Mouse (Mus musculus): ENCODE data around the gene Ppp1r14a. TPM values are rescaled to one million over a fixed set of nuclear protein-coding genes. Genes with fewer than 3 reads are reported as not detected.
A peak's percentile ranks its signal among the peaks of the same experiment; 100 is the strongest.

Gene Ppp1r14a
- total RNA-seq, 2 experiments from 2014 or later: 3.8 to 4.5 TPM

GRCm38 (mm10) chr7:29259781-29260730 is 29.1 kb upstream of the Ppp1r14a start:
- no peak overlapping the region for H3K4me3 ChIP-seq
- intact Hi-C loops (cut with DNase I): no loop called here
- no peak overlapping the region for H3K27ac ChIP-seq
- DNase-seq: no peak
- no peak for TF ChIP-seq CTCF (IDR thresholded peaks at IDR 0.05)

DNA sequence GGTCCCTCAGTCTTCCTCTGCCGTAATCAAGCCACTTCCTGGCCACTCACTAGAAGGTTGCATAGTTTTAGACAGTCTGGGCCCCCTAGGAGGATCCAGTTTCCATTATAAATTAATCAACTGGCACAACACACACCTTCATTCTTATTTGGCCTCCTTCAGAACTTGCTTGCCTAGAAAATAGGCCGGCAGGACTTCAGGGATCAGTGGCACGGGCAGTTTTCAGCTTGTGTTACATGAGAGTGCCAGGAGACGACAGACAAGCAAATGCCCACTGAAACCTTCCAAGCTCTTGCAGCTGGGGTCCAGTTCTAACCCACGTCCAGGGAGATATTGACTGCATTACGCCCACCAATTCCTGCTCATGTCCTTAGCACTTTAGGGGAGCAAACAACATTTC is 27.0 kb upstream of the Ppp1r14a start:
- intact Hi-C loops (cut with DNase I): no loop called here
- peak overlapping the region; percentile 79 for H3K27ac ChIP-seq
- DNase-seq: no peak
- no peak for TF ChIP-seq CTCF (IDR thresholded peaks at IDR 0.05)
- H3K4me3 ChIP-seq: peak overlapping the region; percentile 9; the same call in 1 of the 2 replicates

DNA sequence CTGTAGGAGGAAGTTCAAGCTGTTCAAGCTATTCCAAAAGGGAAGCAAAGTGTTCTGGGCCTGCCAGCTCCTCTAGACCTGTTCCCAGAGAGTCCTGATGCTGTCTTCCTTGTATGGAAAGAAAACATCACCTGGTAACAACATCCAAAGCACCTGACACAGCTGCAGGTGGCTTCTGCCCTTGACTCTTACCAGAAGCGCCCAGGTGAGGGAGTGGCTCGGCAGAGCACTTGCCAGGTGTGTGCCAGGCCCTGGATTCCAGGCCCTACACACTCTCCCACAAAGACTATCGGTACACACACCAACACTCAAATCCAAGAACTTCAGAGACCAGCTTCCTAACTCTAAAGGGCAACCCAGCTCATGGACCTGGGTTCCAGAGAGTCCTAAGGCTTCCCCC is 25.3 kb upstream of the Ppp1r14a start:
- intact Hi-C loops (cut with DNase I): no loop called here
- no peak for TF ChIP-seq CTCF (IDR thresholded peaks at IDR 0.05)
- no peak for DNase-seq

DNA sequence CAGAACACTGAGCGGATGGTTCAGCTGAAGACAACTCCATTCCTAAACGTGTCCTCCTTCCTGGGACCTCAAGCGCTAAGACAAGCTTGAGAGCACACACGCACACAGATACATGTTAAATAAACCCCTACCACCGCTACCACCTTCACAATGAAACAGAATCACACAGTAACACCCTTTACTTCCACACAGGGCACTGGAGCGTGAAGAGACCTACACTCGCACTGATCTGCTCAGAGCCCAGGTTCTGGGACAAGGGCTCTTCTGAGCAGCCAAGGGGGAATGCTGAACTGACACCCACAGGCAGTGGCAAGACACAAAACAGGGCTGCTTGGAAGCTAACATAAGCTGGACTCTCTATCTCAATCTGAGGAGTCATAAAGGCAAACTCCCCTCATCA is 23.5 kb upstream of the Ppp1r14a start:
- H3K4me3 ChIP-seq: no peak overlapping the region
- intact Hi-C loops (cut with DNase I): no loop called here
- H3K27ac ChIP-seq: no peak overlapping the region
- no peak for DNase-seq
- no peak for TF ChIP-seq CTCF (IDR thresholded peaks at IDR 0.05)

More for the DNA sequence above, 25.3 kb upstream of the Ppp1r14a start:
- Histone ChIP-seq H3K4me3 (no peak overlapping the region), H3K27ac (no peak overlapping the region)

GRCm38 (mm10) chr7:29266931-29267330 is 22.2 kb upstream of the Ppp1r14a start:
- H3K4me3 ChIP-seq: no peak overlapping the region
- DNase-seq: no peak
- intact Hi-C loops (cut with DNase I): no loop called here
- no peak overlapping the region for H3K27ac ChIP-seq
- TF ChIP-seq CTCF (IDR thresholded peaks at IDR 0.05): no peak

GRCm38 (mm10) chr7:29270445-29270844 is 18.7 kb upstream of the Ppp1r14a start:
- Histone ChIP-seq H3K27ac (peak overlapping the region; percentile 41; the same call in 1 of the 2 replicates), H3K4me3 (no peak overlapping the region)
- TF ChIP-seq CTCF (IDR thresholded peaks at IDR 0.05): no peak
- no peak for DNase-seq
- intact Hi-C loops (cut with DNase I): no loop called here

DNA sequence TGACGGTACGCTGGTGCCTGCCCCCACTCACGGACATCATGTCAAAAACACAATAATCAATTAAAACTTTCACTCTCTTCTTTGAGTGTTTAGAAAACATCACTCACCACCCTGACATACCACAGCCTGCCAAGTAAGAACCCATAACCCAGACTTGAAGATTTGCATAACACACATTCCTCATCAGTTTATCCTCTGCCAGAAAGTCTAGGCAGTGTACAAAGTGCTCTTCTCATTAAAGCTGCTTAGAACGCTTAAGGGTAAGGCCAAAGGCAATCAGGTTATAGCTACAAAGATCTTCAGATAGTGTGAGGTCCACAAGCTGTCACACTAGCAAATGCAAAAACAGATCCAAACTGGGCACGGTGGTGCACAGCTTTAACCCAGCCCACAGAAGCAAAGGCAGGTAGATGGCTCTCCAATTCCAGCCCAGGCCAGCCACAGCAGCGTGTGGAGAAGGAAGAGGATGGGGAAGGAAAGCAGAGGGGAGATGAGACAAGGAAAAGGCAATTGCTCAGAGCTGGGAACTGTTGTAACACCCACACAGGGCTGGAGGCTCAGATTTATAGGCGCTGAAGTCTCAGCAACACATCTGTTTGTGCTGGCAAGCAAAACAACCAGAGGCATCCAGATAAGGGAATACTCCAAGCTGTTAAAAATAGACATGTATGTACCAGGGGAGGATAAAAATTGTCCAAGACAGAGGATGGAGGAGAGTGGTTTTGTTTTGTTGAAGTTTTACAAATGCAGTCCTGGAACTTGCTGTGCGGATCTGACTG is 17.2 kb upstream of the Ppp1r14a start:
- intact Hi-C loops (cut with DNase I): no loop called here
- no peak for DNase-seq
- Histone ChIP-seq H3K4me3 (no peak overlapping the region), H3K27ac (peak overlapping the region; percentile 41)
- TF ChIP-seq CTCF (IDR thresholded peaks at IDR 0.05): no peak

DNA sequence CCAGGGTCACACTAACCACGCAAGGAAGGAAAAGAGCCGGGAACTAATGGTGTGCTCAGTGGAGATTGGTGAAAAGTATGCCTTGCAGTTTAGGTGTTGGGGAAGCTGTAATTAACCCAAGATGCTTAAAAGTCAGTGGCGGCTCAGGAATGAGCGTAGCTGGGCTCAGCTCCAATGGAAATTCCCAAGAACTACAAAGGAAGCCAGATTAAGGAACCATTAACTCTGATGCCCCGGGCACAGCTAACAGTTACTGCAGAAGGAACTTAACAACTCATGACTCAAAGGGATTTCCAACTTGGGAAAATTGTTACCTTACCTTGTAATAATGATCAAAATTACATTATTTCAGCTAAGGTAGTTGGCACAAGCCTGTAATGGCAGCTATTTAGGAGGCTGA is 12.4 kb upstream of the Ppp1r14a start:
- no peak for TF ChIP-seq CTCF (IDR thresholded peaks at IDR 0.05)
- Histone ChIP-seq H3K4me3 (no peak overlapping the region), H3K27ac (peak overlapping the region; percentile 56)
- no peak for DNase-seq
- intact Hi-C loops (cut with DNase I): no loop called here

- intact Hi-C loops (cut with DNase I): no loop called here
- no peak overlapping the region for H3K4me3 ChIP-seq
- TF ChIP-seq CTCF (IDR thresholded peaks at IDR 0.05): no peak
- H3K27ac ChIP-seq: peak overlapping the region; percentile 56; the same call in 1 of the 2 replicates
- DNase-seq: no peak
Measured at GRCm38 (mm10) chr7:29277510-29277909, 11.6 kb upstream of the Ppp1r14a start.

DNA sequence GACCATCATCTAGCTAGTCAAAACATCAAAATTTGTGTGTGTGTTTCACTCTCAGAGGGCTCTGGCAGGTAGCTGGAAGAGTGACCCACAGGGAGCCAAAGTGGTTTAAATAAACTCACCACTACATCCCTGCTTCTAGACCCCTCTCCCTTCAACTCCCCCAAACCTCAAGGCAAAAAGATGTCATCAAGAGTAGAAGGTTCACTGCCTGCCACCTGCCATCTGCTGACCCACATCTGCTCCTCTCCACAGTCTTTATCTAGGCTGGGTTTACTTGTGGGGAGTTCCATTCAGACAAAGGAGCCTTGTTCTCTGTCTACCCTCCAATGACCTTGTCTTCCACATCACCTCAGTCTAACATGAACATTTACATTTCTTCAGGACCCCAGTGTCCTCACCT is 9.8 kb upstream of the Ppp1r14a start:
- H3K27ac ChIP-seq: no peak overlapping the region
- no peak for TF ChIP-seq CTCF (IDR thresholded peaks at IDR 0.05)
- no peak for DNase-seq
- intact Hi-C loops (cut with DNase I): no loop called here
- H3K4me3 ChIP-seq: no peak overlapping the region

DNA sequence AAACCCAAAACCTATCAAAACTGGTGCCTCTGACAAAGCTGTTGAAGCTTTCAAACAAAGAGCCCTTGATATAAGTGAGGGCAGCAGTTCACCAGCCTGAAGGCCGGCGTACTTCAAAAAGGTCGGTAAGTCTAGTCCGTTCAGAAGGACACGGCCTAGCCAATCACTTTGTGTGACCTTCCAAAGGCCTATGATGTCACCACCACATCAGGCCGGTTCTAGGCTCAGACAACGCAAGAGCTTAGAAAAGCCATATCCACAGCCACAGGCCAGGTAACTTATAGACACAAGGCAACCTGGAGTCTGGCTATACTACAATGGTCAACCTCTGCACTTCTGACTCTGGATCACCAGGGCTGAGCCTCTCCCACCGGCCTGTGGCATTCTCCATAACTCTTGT is 9.2 kb upstream of the Ppp1r14a start:
- intact Hi-C loops (cut with DNase I): no loop called here
- DNase-seq: no peak
- TF ChIP-seq CTCF (IDR thresholded peaks at IDR 0.05): no peak
- Histone ChIP-seq H3K27ac (no peak overlapping the region), H3K4me3 (no peak overlapping the region)

DNA sequence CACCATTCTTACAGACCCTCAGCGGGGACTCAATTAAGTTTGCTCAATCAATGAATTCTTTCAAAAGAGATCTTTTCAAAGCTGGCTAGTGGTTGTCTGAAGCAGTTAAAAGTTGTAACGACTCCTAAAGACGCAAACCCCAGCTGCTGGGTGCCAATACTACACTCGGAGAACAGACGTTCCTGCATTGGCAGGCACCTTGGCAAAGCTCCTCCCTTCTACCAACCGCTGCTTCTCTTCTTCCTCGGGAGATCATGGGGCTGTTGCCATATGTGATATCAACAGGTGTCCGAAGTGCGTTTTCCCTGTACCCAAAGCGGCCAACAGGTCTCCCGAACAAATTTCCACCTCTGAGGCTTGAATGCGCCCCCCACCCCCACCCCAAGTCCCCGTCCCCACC is 8.3 kb upstream of the Ppp1r14a start:
- H3K4me3 ChIP-seq: peak overlapping the region; percentile 86
- DNase-seq: no peak
- TF ChIP-seq CTCF (IDR thresholded peaks at IDR 0.05): no peak
- intact Hi-C loops (cut with DNase I): no loop called here
- H3K27ac ChIP-seq: peak overlapping the region; percentile 79

Data from gastrocnemius, adult 2 months (tissue).